Mouse (Mus musculus) neural tube, embryonic 13.5 days (tissue): Measurements from ENCODE around the gene Olfr1507. TPM values are rescaled to one million over a fixed set of nuclear protein-coding genes. Genes with fewer than 3 reads are reported as not detected.

Source experiments
- ATAC-seq: fragments of 200-750 bp; cut with Nextera tagmentation; 2 replicates; pipeline ENCODE4 v1.8.0; 2017; ENCODE audit warnings: low read depth, mild to moderate bottlenecking, moderate TSS enrichment, moderate library complexity
- H3K27ac ChIP-seq: fragments of 300-500 bp; sonication (generic); replicated peaks from 2 replicates; pipeline ENCODE4 v1.5.1; 2015; ENCODE audit warnings: moderate library complexity, mild to moderate bottlenecking, inconsistent platforms
- H3K27me3 ChIP-seq: fragments of 300-500 bp; sonication (generic); 2 replicates; pipeline ENCODE4 v1.6.1; 2015; ENCODE audit warnings: mild to moderate bottlenecking, inconsistent platforms
- H3K36me3 ChIP-seq: fragments of 300-500 bp; sonication (generic); 2 replicates; pipeline ENCODE4 v1.6.1; 2015; ENCODE audit warnings: mild to moderate bottlenecking, inconsistent platforms
- H3K4me1 ChIP-seq: fragments of 300-500 bp; sonication (generic); replicated peaks from 2 replicates; pipeline ENCODE4 v1.6.1; 2015; ENCODE audit warnings: inconsistent platforms
- H3K4me2 ChIP-seq: fragments of 300-500 bp; sonication (generic); 2 replicates; pipeline ENCODE4 v1.6.1; 2015; ENCODE audit warnings: inconsistent platforms, mild to moderate bottlenecking, moderate library complexity
- H3K4me3 ChIP-seq: fragments of 300-500 bp; sonication (generic); 2 replicates; pipeline ENCODE4 v1.5.1; 2015; ENCODE audit warnings: mild to moderate bottlenecking, inconsistent platforms
- H3K9ac ChIP-seq: fragments of 300-500 bp; sonication (generic); 2 replicates; pipeline ENCODE4 v1.6.1; 2015; ENCODE audit warnings: moderate library complexity, mild to moderate bottlenecking, inconsistent platforms
- H3K9me3 ChIP-seq: fragments of 300-500 bp; sonication (generic); 2 replicates; pipeline ENCODE4 v1.6.1; 2016; ENCODE audit warnings: inconsistent platforms
- WGBS: fragments of 180-500 bp; shearing (Covaris S2); methylation state at CpG from one replicate; pipeline ENCODE4 v1.1.7; 2015; 5-methylcytosine and 5-hydroxymethylcytosine counted together
- polyA plus RNA-seq: library from polyadenylated mRNA; unstranded; fragments of >200 nt; fragmentation: Nextera tagmentation; extraction: Ambion mirVana; gene quantifications from 2 replicates; pipeline ENCODE4 v1.2.1, GENCODE M21; 2015

The Olfr1507 gene
- not detected in 2 replicates for polyA plus RNA-seq

DNA sequence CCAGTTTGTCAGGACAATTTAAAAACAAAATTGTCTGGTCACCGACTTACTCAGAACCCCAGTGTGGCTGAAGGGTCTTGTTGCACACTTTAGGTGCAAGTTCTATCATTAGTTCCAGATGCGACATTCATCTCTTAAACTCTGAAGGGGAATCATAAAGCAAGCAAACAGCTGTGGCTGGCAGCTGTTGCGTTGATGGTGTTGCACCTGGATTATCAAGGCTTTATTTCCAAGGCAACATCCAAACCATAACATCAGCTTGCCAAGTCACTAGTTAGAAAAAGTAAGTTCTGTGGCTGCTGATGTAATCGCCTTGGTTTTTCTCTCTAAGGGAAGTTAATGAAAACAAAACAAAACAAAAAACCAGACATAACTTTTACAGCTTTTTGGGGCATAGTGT lies at the start of gene Olfr1507:
Olfr1507 (minus strand) TSS at position 234 of the 400 bp plus-strand sequence.
- no peaks in the 10 kb centered on the region for H3K4me1 ChIP-seq
- no peak within 1 kb of the TSS for H3K27ac ChIP-seq
- no peak within 1 kb of the TSS for H3K4me2 ChIP-seq
- no peak for ATAC-seq
- no peak within 1 kb of the TSS for H3K4me3 ChIP-seq
- H3K9me3 ChIP-seq, result no peaks in the 10 kb centered on the region
- H3K27me3 ChIP-seq, result no peaks in the 10 kb centered on the region
- H3K9ac ChIP-seq, result no peak within 1 kb of the TSS
- no peaks in the 10 kb centered on the region for H3K36me3 ChIP-seq
- 91% methylated on average over 4 of the region's 4 CpGs for WGBS

DNA sequence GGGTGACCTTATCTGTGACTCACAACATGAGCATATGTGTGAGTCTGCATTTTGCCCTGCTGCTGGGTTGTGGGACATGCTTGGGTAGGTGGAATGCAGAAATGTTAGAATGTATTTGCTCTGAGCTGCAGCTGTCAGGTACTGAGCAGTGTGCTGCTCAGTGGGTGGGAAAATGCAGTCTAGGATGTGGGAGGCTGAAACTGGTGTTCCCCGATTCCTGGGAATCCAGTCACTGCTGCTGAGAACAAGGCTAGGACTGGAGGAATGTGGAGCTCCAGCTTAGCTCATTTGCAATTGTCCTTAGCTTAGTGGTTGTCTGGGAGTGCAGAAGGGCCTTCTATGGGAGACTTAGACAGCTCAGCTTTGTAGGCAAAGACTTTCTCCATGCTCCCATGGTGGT lies 37.8 kb upstream of the Olfr1507 start:
- H3K9me3 ChIP-seq, result peaks cover 10% of the 10 kb centered on the region; the same call in 1 of the 2 replicates
- no peaks in the 10 kb centered on the region for H3K27me3 ChIP-seq
- no peak for ATAC-seq
- 91% methylated on average over 1 of the region's 1 CpGs for WGBS
- no peaks in the 10 kb centered on the region for H3K36me3 ChIP-seq
- H3K4me2 ChIP-seq, result no peak overlapping the region
- H3K27ac ChIP-seq, result no peak overlapping the region
- H3K4me1 ChIP-seq, result no peaks in the 10 kb centered on the region
- H3K4me3 ChIP-seq, result no peak overlapping the region
- no peak overlapping the region for H3K9ac ChIP-seq

DNA sequence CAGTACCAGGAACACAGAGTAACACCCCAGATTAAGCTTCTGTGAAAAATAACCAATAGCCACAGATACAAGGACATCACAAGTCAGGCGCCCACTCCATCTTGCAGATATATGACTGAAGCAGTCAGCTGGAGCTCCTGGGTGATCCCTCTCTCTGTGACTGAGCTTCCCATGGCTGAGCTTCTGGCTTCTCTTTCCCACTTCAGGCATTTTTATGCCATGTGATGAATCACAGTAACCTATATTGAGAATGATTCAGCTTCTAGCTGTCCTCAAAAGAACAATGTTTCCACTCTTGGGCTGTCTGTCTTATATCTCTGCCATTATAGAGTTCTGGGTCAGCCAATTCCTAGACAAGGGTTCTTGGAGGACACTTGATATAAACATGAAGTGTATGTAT lies 29.4 kb upstream of the Olfr1507 start:
- H3K4me1 ChIP-seq, result no peaks in the 10 kb centered on the region
- 85% methylated on average over 1 of the region's 1 CpGs for WGBS
- H3K4me3 ChIP-seq, result no peak overlapping the region
- H3K9ac ChIP-seq, result no peak overlapping the region
- no peak for ATAC-seq
- no peaks in the 10 kb centered on the region for H3K27me3 ChIP-seq
- no peaks in the 10 kb centered on the region for H3K9me3 ChIP-seq
- H3K4me2 ChIP-seq, result no peak overlapping the region
- H3K36me3 ChIP-seq, result no peaks in the 10 kb centered on the region
- H3K27ac ChIP-seq, result no peak overlapping the region

DNA sequence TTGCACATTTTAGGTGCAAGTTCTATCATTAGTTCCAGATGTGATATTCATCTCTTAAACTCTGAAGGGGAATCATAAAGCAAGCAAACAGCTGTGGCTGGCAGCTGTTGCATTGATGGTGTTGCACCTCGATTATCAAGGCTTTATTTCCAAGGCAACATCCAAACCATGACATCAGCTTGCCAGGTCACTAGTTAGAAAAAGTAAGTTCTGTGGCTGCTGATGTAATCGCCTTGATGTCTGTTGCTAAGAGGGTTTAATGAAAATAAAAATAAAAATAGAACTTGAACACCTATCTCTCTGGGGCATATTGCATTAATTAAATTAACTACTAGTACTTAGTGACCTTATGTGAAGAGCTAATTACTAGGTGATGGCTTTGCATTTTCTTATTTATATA lies 28.2 kb downstream of the Olfr1507 start, which contains the start of gene Olfr1508:
Olfr1508 (minus strand) TSS at position 101 of the 400 bp plus-strand sequence.
- Histone ChIP-seq H3K27me3 (no peaks in the 10 kb centered on the region), H3K4me3 (no peak within 1 kb of the TSS), H3K4me1 (no peaks in the 10 kb centered on the region), H3K9ac (no peak within 1 kb of the TSS), H3K4me2 (no peak within 1 kb of the TSS), H3K36me3 (no peaks in the 10 kb centered on the region), H3K27ac (no peak within 1 kb of the TSS), H3K9me3 (no peaks in the 10 kb centered on the region)
- whole genome bisulfite sequencing, result 73% methylated on average over 2 of the region's 2 CpGs
- ATAC-seq, result no peak

DNA sequence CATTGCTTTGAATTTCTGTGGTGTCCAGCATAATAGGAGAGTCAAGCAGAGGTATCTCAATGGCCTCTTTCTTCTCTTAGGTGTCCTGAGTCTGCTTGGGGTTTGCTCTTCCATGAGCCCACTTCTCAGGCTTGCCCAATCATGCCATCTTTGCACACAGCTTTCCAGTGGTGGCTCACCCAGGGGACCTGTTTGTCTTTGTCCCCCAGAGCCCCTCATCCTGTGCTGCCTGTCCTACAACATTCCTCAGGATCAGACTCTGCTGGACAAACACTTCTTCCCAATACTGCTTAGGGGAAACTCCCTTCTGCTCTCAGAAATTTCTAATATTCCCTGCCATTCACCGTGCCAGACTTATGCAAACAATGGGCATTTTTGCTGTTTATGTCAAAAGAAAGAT lies 29.8 kb downstream of the Olfr1507 start:
- no peak for ATAC-seq
- H3K9ac ChIP-seq, result no peak overlapping the region
- no peaks in the 10 kb centered on the region for H3K9me3 ChIP-seq
- H3K4me3 ChIP-seq, result no peak overlapping the region
- no peaks in the 10 kb centered on the region for H3K4me1 ChIP-seq
- H3K27me3 ChIP-seq, result no peaks in the 10 kb centered on the region
- H3K4me2 ChIP-seq, result no peak overlapping the region
- 80% methylated on average over 1 of the region's 1 CpGs for WGBS
- H3K27ac ChIP-seq, result no peak overlapping the region
- no peaks in the 10 kb centered on the region for H3K36me3 ChIP-seq

DNA sequence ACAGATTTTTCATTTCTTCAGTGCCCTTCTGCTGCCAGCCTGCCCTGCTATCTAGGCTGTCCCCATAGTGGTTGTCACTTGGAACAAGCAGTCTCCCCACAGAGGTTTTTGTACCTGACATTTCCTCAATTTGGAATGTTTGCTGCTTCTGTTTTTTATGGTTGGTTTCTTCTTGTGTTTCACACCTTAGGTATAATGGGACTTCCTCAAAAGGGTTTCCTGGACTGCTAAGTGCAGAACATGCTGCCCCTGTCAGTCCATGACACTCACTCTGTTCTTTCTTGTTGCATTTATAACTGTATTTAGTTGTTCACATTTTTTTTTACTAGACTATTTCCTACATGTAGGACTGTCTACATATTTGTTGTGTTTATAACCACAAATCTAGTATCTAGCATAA lies 33.6 kb downstream of the Olfr1507 start:
- H3K36me3 ChIP-seq, result no peaks in the 10 kb centered on the region
- H3K9ac ChIP-seq, result no peak overlapping the region
- no peak overlapping the region for H3K27ac ChIP-seq
- H3K4me2 ChIP-seq, result no peak overlapping the region
- H3K4me1 ChIP-seq, result no peaks in the 10 kb centered on the region
- H3K9me3 ChIP-seq, result no peaks in the 10 kb centered on the region
- no peaks in the 10 kb centered on the region for H3K27me3 ChIP-seq
- no peak for ATAC-seq
- no peak overlapping the region for H3K4me3 ChIP-seq

DNA sequence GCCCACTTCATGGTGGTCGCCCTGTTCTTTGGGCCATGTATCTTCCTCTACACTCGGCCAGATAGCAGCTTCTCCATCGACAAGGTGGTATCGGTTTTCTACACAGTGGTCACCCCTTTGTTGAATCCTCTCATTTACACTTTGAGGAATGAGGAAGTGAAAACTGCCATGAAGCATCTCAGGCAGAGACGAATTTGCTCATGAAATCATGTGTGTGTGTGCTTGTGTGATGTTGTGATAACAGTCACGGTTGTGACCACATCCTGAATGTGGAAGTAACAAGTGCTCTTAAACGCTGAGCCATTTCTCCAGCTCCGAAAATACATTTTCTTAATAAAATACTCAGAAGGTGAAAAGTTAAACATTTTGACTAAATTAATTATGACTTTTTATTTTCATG lies 44.4 kb downstream of the Olfr1507 start:
- 91% methylated on average over 8 of the region's 8 CpGs for WGBS

DNA sequence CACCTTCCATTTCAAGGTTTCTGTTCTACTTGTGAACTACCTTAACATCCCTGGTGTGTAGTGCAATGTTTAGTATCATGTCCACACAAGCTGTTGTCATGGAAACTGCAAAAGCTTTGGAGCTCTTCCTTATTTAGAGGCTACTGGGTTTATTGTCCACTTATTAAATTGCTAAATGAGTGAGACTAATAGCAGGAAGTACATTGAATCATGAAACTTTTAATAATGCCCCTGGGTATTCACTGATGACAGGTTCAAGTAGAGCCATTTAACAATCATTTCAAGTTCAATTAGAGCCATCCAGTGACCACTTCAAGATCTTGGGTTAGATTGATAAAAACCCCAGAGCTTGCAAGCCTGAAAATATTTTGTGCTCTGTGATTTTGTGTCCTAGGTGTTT lies 52.9 kb downstream of the Olfr1507 start, which contains the start of gene Olfr1509:
Olfr1509 (plus strand) TSS at position 301 of the 400 bp plus-strand sequence.
- Histone ChIP-seq H3K4me2 (no peak within 1 kb of the TSS), H3K4me1 (no peaks in the 10 kb centered on the region), H3K9me3 (no peaks in the 10 kb centered on the region), H3K27ac (no peak within 1 kb of the TSS), H3K36me3 (no peaks in the 10 kb centered on the region), H3K4me3 (no peak within 1 kb of the TSS), H3K27me3 (no peaks in the 10 kb centered on the region), H3K9ac (no peak within 1 kb of the TSS)
- ATAC-seq, result no peak

More for the DNA sequence above, 44.4 kb downstream of the Olfr1507 start:
- Histone ChIP-seq H3K4me3 (no peak overlapping the region), H3K9ac (no peak overlapping the region), H3K4me2 (no peak overlapping the region), H3K27me3 (no peaks in the 10 kb centered on the region), H3K36me3 (no peaks in the 10 kb centered on the region), H3K4me1 (no peaks in the 10 kb centered on the region), H3K9me3 (no peaks in the 10 kb centered on the region; the same call in 1 of the 2 replicates), H3K27ac (no peak overlapping the region)
- no peak for ATAC-seq

Other genes starting within 250 kb of the Olfr1507 start
- 35.8 and 47.6 TPM in 2 replicates for gene Chd8, start 238.0 kb downstream of the Olfr1507 start, polyA plus RNA-seq
- 52.7 and 58.5 TPM in 2 replicates for gene Tox4, start 216.6 kb downstream of the Olfr1507 start, polyA plus RNA-seq
- gene Rab2b, start 216.2 kb downstream of the Olfr1507 start, polyA plus RNA-seq, result 57.2 and 64.7 TPM in 2 replicates
- gene Mettl3, start 190.6 kb downstream of the Olfr1507 start, polyA plus RNA-seq, result 53.2 and 60.8 TPM in 2 replicates
- 44.5 and 47.5 TPM in 2 replicates for gene Sall2, start 167.0 kb downstream of the Olfr1507 start, polyA plus RNA-seq
- not detected in 2 replicates for gene Olfr1513, start 139.3 kb downstream of the Olfr1507 start, polyA plus RNA-seq
- 0.13 TPM in 1 of 2 replicates, not detected in the other for gene Olfr1512, start 116.6 kb downstream of the Olfr1507 start, polyA plus RNA-seq
- 0.33 and 0.47 TPM in 2 replicates for gene Olfr1511, start 98.4 kb downstream of the Olfr1507 start, polyA plus RNA-seq
- gene Olfr1510, start 81.4 kb downstream of the Olfr1507 start, polyA plus RNA-seq, result not detected in 2 replicates
- gene Olfr1509, start 52.8 kb downstream of the Olfr1507 start, polyA plus RNA-seq, result not detected in 2 replicates
- gene Olfr1508, start 28.3 kb downstream of the Olfr1507 start, polyA plus RNA-seq, result not detected in 2 replicates